Mouse (Mus musculus) gastrocnemius, postnatal 36 days (tissue): ENCODE data around the gene Ctbp2. TPM values are rescaled to one million over a fixed set of nuclear protein-coding genes. Genes with fewer than 3 reads are reported as not detected.
"Not testable (repeated sequence)": the region's sequence is repeated elsewhere in the genome, so short reads cannot be mapped to it uniquely, and the experiment has no call there.

Experiments used
- DNase-seq, 2 experiments: peaks; one replicate each; pipeline ENCODE4 v3.0.0; 2022
- intact Hi-C: fragments of 180-260 bp; cut with DNase I; formaldehyde crosslinking; loops from one replicate; pipeline ENCODE4 v1.15.1; 2025
- total RNA-seq, 2 experiments: library from RNA; stranded (reverse); gene quantifications; 2 replicates each; pipeline ENCODE4 v1.2.3; 2021

Gene Ctbp2
- total RNA-seq, 2 experiments from 2014 or later = 15.1 to 15.9 TPM

DNA sequence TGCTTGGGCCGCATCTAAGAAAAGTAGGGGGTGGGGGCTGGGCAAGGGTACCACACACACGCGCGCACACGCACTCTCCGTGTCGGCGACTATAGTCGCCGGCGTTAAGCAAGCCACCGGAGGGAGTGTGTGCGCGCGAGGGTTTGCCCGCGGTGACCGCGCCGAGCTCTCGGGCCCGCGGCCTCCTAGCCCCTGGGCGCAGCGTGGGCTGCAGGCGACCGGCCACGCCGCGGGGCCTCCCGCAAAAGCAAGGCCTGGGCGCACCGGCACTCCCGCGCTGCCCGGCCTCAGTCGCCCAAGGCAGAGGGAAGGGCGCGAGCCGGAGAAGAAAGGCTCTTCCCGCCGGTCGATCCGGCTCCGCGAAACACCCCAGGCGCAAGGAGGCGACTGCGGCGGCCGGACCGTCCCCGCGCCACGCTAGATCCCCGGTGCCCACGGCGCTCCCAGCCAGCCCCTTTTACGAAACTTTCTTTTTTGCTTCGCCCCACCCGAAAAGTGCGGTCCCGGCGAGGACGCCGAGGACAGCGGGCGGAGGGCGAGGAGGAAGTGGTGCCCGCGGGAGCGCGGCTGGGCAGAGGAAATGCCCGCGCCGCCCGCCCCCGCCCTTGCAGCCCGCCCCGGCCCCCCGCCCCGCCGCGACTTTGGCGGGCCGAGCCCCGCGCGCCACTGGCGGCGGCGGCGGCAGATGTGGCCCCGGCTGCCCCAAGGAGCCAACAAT, 2.3 kb downstream of the Ctbp2 start:
- intact Hi-C loops = loop anchor here (5.0 to 10.0 kb wide), 2 partner anchors 70 to 187 kb away; partner anchors contain the start of gene Zranb1
- DNase-seq = peak in 1 of 2 experiments; percentile 52

- intact Hi-C loops = loop anchor here (5.0 to 10.0 kb wide), 2 partner anchors 69 to 186 kb away; partner anchors contain the start of gene Zranb1
- no peak for DNase-seq
Observed at GRCm38 (mm10) chr7:133121080-133121607, 3.0 kb downstream of the Ctbp2 start.

DNA sequence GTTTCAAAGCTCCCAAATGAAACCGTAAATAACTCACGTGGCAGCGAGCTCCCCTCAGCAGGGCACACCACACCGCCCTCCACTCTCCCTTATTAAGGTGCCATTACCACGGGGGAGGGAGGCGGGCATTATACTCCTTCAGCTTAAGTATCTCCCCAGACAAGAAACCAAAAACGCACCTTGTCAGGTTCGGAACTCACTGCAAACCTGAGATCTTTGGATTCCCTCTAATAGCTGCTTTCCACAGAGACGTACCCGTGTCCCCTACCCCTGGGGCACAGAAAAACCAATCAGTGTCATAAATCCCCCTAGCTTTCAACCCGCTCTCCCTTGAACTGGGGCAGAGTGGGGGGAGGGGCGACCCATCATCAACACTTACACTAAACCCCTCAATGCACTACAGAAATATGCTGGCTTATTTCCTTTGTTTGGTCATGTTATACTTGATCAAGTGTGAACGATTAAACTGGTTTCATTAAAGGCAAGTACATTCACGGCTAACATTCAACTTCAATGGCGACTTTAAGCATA, 3.9 kb downstream of the Ctbp2 start:
- DNase-seq = no peak
- intact Hi-C loops = loop anchor here (5.0 to 10.0 kb wide), 2 partner anchors 68 to 185 kb away; partner anchors contain the start of gene Zranb1

- no peak for DNase-seq
- intact Hi-C loops = loop anchor here (10.0 kb wide), 1 partner anchor 473 kb away; no protein-coding TSS in a partner anchor
Observed at GRCm38 (mm10) chr7:133117815-133118214, 6.3 kb downstream of the Ctbp2 start.

DNA sequence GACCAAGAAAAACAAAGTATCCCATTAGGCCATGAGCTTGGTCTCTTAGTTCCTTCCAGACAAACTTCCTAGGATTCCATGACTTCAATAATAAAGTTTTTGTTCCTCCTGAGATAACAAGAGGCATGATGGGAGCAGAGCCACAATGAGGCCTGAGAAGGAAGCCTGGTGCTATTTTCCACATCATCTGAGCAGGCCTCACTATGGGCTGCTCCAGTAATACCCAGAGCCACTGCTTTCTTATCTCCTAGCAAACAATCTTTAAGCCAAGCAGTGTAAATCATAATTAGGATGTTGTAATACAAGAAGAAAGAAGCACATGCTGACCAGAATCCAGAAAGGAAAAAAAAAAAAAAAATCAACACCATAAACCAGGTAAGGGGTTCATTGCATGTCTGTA, 7.6 kb downstream of the Ctbp2 start:
- DNase-seq = no peak
- intact Hi-C loops = loop anchor here (10.0 kb wide), 1 partner anchor 472 kb away; no protein-coding TSS in a partner anchor

DNA sequence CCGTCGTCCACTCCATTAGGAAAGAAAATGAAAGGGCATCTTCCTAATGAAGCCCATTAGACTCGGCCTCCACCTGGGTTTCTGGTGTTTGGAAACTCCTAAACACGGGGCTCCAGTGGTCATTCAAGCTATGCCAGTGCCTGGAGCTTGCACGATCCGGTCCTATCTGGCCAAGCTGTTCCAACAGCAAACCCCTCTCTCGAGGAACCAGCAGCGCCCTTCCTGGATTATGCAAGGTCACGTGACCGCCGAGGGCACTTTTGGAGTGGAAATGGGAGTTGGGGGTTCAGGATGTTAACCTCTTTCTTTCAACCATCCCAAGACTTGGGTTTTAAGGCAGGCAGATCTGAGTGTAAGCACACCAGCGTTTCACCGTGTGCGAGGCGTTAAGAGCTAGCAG, 8.3 kb downstream of the Ctbp2 start:
- no peak for DNase-seq
- intact Hi-C loops = loop anchor here (10.0 kb wide), 1 partner anchor 471 kb away; no protein-coding TSS in a partner anchor

DNA sequence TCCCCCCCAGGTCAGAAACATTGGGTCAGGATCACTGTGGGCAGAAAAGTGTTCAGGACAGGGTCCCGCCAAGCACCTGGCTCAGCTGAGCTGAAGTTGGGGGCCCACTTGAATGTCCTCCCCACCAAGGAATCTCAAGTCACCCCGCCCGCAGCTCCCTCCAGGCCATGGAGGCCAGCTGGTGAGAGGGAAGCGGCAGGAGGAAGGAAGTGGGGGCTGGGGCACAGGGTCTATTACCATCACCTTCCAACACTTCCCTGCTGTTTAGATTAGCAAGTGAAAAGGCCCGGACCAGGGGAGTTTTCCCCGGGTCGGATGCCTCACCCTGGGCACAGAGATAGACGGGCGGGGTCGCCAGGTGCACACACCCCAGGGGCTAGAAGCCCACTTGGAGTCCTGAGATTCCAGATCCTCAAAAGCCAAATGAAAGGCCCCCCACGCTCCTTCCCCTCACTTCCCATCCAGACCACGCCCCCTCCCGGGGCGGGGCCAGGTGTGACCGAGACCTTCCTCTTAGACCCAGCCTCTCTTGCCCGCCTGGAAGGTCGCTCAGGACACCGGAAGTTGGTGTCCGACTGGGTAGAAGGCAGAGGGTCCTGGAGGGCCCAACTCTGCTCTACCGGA, 9.2 kb downstream of the Ctbp2 start:
- no peak for DNase-seq
- intact Hi-C loops = loop anchor here (10.0 kb wide), 1 partner anchor 470 kb away; no protein-coding TSS in a partner anchor

DNA sequence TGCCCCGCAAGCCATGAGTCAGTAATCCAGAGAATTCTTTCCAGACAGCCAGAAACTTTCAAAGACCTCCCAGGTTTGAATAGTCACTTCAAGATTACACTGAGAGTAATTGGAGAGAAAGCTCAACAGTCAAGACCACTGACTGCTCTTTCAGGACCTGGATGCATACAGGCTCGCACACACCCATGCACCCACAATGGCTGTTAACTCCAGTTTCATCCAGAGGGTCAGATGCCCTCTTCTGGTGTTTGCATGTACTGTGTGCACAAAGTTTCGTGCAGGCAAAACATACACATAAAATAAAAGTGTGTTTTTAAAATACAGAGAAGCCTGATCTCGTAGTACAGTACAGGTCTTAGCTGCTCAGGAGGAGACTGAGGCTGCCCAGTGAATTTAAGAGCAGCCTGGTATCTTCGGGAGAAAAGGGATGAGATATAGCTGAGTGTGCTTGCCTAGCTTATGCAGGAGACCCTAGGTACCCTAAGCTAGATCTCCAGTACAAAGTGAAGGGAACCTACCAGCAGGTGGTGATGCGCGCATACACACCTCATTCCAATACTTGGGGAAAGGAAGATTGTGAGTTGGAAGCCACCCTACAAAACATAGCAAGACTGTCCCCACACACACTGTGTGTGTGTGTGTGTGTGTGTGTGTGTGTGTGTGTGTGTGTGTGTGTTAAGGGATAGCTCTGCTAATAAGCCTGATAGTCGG, 10.8 kb downstream of the Ctbp2 start:
- no peak for DNase-seq
- intact Hi-C loops = loop anchor here (10.0 kb wide), 1 partner anchor 469 kb away; no protein-coding TSS in a partner anchor

GRCm38 (mm10) chr7:133112351-133112831, 11.8 kb downstream of the Ctbp2 start:
- no peak for DNase-seq
- intact Hi-C loops = loop anchor here (10.0 kb wide), 1 partner anchor 468 kb away; no protein-coding TSS in a partner anchor

- DNase-seq = no peak
- intact Hi-C loops = no loop called here
Observed at GRCm38 (mm10) chr7:133109442-133109841, 14.7 kb downstream of the Ctbp2 start.

DNA sequence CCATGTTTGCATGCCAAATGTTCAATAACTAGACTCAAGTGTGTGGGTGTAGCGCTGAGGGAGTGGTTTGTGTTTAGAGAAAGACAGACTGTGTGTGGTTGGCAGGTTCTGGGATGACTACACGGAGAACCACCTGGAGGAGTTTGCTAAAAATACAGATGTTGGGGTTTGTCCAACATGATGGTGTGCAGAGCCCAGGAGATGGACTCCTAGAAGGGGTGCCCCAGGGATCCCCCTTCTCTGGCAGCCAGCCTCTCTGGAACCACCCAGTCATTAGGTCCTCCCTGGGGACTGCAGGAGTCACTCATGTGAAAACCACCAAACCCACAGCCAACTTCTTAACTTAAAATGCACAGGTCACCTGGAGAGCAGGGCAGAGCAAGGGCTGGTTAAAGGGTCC, 15.5 kb downstream of the Ctbp2 start:
- intact Hi-C loops = no loop called here
- no peak for DNase-seq

DNA sequence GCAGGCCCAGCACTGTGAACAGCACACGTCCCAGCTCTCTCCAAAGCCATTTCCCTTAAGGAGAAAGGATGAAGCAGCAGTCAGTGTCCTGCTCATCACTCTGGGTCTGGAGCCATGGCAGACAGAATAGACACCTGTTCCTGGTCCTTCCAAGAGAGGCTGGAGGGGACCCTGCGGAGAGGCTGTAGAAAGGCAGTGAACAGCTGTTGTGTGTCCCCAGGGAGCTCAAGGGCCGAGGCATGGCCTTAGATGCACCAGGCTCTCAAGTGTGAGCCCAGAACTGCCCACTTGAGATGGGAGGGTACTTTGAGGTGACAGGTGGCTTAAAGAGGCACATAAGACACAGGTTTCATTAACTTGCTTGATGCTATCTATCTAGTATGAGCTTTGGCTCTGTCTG, 21.6 kb downstream of the Ctbp2 start:
- intact Hi-C loops = loop anchor here (5.0 kb wide), 1 partner anchor 45 kb away; no protein-coding TSS in a partner anchor
- no peak for DNase-seq

DNA sequence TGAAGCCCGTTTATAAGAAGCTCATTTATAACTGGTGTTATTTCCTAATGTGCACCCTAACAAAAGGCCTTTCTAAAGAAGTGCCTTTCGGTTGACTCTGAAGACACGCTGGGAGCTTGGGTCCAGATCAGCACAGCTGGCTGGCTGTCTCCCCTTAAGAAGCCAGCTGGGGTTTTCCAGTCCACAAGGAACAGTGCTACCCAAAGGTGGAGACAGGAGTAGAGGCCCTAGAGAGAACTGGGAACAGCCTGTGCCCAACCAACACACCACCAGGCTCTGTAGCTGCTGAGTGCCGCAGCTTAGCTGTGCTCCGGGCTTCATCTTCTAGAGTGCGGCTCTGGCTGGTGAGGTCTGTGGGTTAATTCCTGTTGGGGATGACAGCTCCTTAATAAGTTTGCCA, 23.1 kb downstream of the Ctbp2 start:
- DNase-seq = no peak
- intact Hi-C loops = loop anchor here (5.0 kb wide), 1 partner anchor 44 kb away; no protein-coding TSS in a partner anchor

- intact Hi-C loops = loop anchor here (5.0 kb wide), 1 partner anchor 43 kb away; no protein-coding TSS in a partner anchor
- DNase-seq = no peak
Observed at GRCm38 (mm10) chr7:133100178-133100577, 24.0 kb downstream of the Ctbp2 start.

- intact Hi-C loops = no loop called here
Observed at GRCm38 (mm10) chr7:133099266-133099665, 24.9 kb downstream of the Ctbp2 start.

GRCm38 (mm10) chr7:133098118-133098793, 25.9 kb downstream of the Ctbp2 start:
- DNase-seq = peak in 1 of 2 experiments; percentile 21
- intact Hi-C loops = no loop called here

More at GRCm38 (mm10) chr7:133099266-133099665, 24.9 kb downstream of the Ctbp2 start:
- DNase-seq = no peak

DNA sequence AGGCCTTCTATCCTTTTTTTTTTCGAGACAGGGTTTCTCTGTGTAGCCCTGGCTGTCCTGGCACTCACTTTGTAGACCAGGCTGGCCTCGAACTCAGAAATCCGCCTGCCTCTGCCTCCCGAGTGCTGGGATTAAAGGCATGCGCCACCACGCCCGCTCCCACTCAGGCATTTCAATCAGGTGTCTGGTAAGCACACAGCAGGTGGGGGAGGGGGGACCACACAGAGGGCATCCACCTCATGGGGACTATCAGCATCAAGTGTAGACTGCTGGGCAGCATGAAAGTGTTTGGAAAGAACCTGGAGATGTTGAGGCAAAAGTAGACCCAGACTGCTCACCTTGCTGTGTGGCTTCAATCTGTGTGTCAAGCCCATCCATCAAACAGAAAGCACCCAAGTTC, 28.5 kb downstream of the Ctbp2 start:
- DNase-seq, intact Hi-C loops: not testable (repeated sequence)

DNA sequence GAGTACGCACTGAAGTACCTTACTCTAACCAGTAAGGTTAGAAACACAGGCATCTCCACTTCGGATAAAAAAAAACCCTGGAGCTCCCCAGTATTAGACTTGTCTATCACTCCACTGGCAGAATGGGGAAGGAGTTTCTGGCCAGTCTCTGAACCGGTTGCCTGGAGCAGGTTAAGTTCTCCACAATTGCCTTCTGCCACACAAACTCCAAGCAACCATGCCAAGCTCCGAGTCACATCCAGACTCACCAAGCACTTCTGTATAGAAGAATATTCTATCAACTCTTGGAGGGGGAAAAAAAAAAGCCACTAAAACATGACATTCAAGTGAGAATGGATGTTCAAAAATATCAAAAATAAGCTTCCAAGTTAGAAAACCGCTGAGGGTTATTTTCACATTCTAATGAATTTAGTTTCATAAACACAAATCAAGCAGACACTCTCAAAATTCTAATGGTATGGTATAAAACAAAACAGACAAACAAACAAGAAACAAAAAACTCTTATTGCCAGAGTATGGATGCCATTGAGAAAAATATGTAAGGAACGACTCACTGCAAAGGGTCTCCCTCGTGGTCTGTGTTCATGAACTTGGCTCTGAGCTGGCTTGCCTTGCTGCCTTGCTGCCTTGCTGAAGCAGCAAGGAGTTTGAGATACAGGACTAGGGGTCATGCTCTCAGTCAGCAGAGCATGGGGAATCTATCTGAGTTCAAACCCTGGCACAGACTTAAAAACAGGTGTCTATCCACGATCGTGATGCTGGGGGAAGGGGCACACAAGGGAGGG, 29.3 kb downstream of the Ctbp2 start:
- no peak for DNase-seq
- intact Hi-C loops = no loop called here

GRCm38 (mm10) chr7:133094161-133094560, 30.0 kb downstream of the Ctbp2 start:
- intact Hi-C loops = no loop called here
- no peak for DNase-seq
